Mouse (Mus musculus) right cerebral cortex, postnatal 4 days (tissue): ENCODE data around the gene Sardh.

ENCODE experiments used
- DNase-seq: peaks from one replicate; pipeline ENCODE4 v3.0.0-alpha.2; 2022

Sardh gene

DNA sequence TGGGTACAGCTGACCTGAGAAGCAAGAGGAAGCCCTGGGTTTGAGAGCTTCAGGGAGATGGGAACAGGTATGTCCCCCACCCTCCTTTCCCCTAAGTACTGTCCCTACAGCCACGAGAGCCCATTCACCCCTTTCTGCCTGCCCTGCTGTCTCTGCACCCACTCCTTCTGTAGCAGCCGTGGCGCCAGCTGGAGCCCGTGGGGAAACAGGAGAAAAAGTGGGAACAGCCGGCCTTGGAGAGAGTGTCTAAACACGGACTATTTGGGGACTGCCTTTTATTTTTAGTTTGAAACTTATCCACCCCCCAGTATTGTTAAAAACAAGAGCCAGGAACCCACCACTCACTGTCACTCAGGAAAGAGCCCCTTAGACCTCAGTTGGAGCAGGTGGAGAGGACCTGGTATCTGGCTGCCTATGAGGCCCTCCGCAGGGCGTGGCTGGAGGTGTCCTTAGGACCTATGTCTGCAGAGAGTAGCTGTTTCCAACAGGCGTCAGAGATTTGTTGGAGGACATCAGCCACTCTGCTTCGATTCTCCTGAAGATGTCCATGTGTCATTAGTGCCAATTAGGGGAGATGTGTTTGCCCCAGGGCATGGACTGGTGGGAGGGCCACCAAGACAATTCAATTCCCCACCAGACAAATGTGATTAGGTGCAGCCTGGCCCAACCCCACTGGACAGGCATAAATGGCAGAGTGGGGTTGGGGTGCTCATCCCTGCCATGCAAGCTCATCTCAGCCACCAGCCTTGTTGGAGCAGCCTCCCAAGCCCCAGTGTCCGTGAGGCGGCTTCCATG, 83.1 kb downstream of the Sardh start, which contains the start of gene Dbh:
TSS of gene Dbh (plus strand) at position 438 of the 795 bp plus-strand sequence.
- peak; percentile 65 for DNase-seq

GRCm38 (mm10) chr2:27163851-27164250, 84.3 kb downstream of the Sardh start:
- peak; percentile 45 for DNase-seq

- no peak for DNase-seq
Measured at GRCm38 (mm10) chr2:27162656-27163055, 85.5 kb downstream of the Sardh start.

- no peak for DNase-seq
Measured at GRCm38 (mm10) chr2:27161526-27161925, 86.6 kb downstream of the Sardh start.

DNA sequence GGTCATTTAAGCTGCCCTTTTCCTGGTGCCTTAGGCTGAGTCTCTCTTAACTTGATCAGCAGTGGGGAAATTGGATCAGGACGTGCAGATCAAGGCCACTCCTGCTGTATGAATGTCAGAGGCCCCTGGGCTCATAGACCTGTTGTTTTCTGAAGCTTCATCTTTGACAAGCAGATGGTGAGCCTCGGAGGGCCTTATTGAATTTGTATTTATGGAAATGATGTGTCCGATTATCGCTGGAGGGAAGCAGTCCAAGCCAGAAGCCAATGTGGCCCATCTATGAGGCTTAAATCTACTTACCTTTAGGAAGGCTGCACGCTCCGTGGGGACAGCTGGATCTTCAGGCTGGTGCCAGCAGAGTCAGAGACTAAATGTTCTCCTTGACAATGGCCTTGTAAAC, 91.5 kb downstream of the Sardh start:
- DNase-seq = no peak

GRCm38 (mm10) chr2:27154466-27155185, 93.5 kb downstream of the Sardh start:
- peak; percentile 30 for DNase-seq

- DNase-seq = no peak
Measured at GRCm38 (mm10) chr2:27149457-27149856, 98.7 kb downstream of the Sardh start.

GRCm38 (mm10) chr2:27146840-27147239, 101.3 kb downstream of the Sardh start:
- no peak for DNase-seq

- no peak for DNase-seq
Measured at GRCm38 (mm10) chr2:27144957-27145356, 103.2 kb downstream of the Sardh start.

- peak; percentile 65 for DNase-seq
Measured at GRCm38 (mm10) chr2:27141950-27142693, 106.0 kb downstream of the Sardh start, which contains the start of gene Fam163b. Fam163b (minus strand) TSS chr2:27142491.
